Mouse (Mus musculus): ENCODE results near the gene Inpp5d. TPM values are rescaled to one million over a fixed set of nuclear protein-coding genes. Genes with fewer than 3 reads are reported as not detected.

The Inpp5d gene
- polyA plus RNA-seq, 1 experiment from 2014 or later = 5.6 TPM

- H3K4me1 ChIP-seq (ENCODE audit: control insufficient read depth, insufficient read depth, low read length) = no peaks in the 10 kb centered on the region
- no peak overlapping the region for H3K4me2 ChIP-seq (ENCODE audit: low read length)
- H3K4me3 ChIP-seq (ENCODE audit: low read depth, low read length) = no peak overlapping the region
- H3K27ac ChIP-seq (ENCODE audit: low read length) = no peak overlapping the region
- no peaks in the 10 kb centered on the region for H3K27me3 ChIP-seq (ENCODE audit: control insufficient read depth, insufficient read depth, low read depth, low read length)
- 93% methylated on average over 6 of the region's 6 CpGs for WGBS
- H3K9ac ChIP-seq (ENCODE audit: low read depth, low read length) = no peak overlapping the region
- H3K9me3 ChIP-seq (replicated peaks; ENCODE audit: control insufficient read depth, low read length, poor library complexity, severe bottlenecking) = no peaks in the 10 kb centered on the region
- no peaks in the 10 kb centered on the region for H3K36me3 ChIP-seq (ENCODE audit: control insufficient read depth, insufficient read depth, low read length)
- no peak for ATAC-seq
Observed at GRCm38 (mm10) chr1:87698010-87698409, 77.9 kb downstream of the Inpp5d start.

- Histone ChIP-seq H3K27me3 (ENCODE audit: control insufficient read depth, insufficient read depth, low read depth, low read length) (no peaks in the 10 kb centered on the region), H3K4me2 (ENCODE audit: low read length) (no peak overlapping the region), H3K9me3 (replicated peaks; ENCODE audit: control insufficient read depth, low read length, poor library complexity, severe bottlenecking) (no peaks in the 10 kb centered on the region), H3K27ac (ENCODE audit: low read length) (no peak overlapping the region), H3K4me1 (ENCODE audit: control insufficient read depth, insufficient read depth, low read length) (no peaks in the 10 kb centered on the region), H3K36me3 (ENCODE audit: control insufficient read depth, insufficient read depth, low read length) (no peaks in the 10 kb centered on the region), H3K9ac (ENCODE audit: low read depth, low read length) (no peak overlapping the region), H3K4me3 (ENCODE audit: low read depth, low read length) (no peak overlapping the region)
- WGBS = 71% methylated on average over 5 of the region's 5 CpGs
- ATAC-seq = no peak
Observed at GRCm38 (mm10) chr1:87699890-87700448, 79.9 kb downstream of the Inpp5d start.

- no peaks in the 10 kb centered on the region for H3K27me3 ChIP-seq (ENCODE audit: control insufficient read depth, insufficient read depth, low read depth, low read length)
- H3K9me3 ChIP-seq (replicated peaks; ENCODE audit: control insufficient read depth, low read length, poor library complexity, severe bottlenecking) = no peaks in the 10 kb centered on the region
- 87% methylated on average over 2 of the region's 2 CpGs for WGBS
- H3K4me1 ChIP-seq (ENCODE audit: control insufficient read depth, insufficient read depth, low read length) = no peaks in the 10 kb centered on the region
- H3K36me3 ChIP-seq (ENCODE audit: control insufficient read depth, insufficient read depth, low read length) = no peaks in the 10 kb centered on the region
- no peak overlapping the region for H3K4me3 ChIP-seq (ENCODE audit: low read depth, low read length)
- no peak overlapping the region for H3K9ac ChIP-seq (ENCODE audit: low read depth, low read length)
- no peak overlapping the region for H3K4me2 ChIP-seq (ENCODE audit: low read length)
- H3K27ac ChIP-seq (ENCODE audit: low read length) = no peak overlapping the region
- ATAC-seq = no peak
Observed at GRCm38 (mm10) chr1:87704230-87704629, 84.1 kb downstream of the Inpp5d start.

GRCm38 (mm10) chr1:87706361-87706760, 86.2 kb downstream of the Inpp5d start:
- Histone ChIP-seq H3K9me3 (replicated peaks; ENCODE audit: control insufficient read depth, low read length, poor library complexity, severe bottlenecking) (no peaks in the 10 kb centered on the region), H3K9ac (ENCODE audit: low read depth, low read length) (no peak overlapping the region), H3K27ac (ENCODE audit: low read length) (no peak overlapping the region), H3K4me2 (ENCODE audit: low read length) (no peak overlapping the region), H3K36me3 (ENCODE audit: control insufficient read depth, insufficient read depth, low read length) (no peaks in the 10 kb centered on the region), H3K4me3 (ENCODE audit: low read depth, low read length) (no peak overlapping the region), H3K4me1 (ENCODE audit: control insufficient read depth, insufficient read depth, low read length) (0 out of 2 replicates have a peak, but pooled peaks cover 6% of the 10 kb centered on the region), H3K27me3 (ENCODE audit: control insufficient read depth, insufficient read depth, low read depth, low read length) (no peaks in the 10 kb centered on the region)
- WGBS = 92% methylated on average over 3 of the region's 3 CpGs
- no peak for ATAC-seq

GRCm38 (mm10) chr1:87709020-87709419, 88.9 kb downstream of the Inpp5d start:
- Histone ChIP-seq H3K9me3 (replicated peaks; ENCODE audit: control insufficient read depth, low read length, poor library complexity, severe bottlenecking) (no peaks in the 10 kb centered on the region), H3K27me3 (ENCODE audit: control insufficient read depth, insufficient read depth, low read depth, low read length) (no peaks in the 10 kb centered on the region), H3K4me1 (ENCODE audit: control insufficient read depth, insufficient read depth, low read length) (0 out of 2 replicates have a peak, but pooled peaks cover 6% of the 10 kb centered on the region), H3K36me3 (ENCODE audit: control insufficient read depth, insufficient read depth, low read length) (no peaks in the 10 kb centered on the region), H3K4me3 (ENCODE audit: low read depth, low read length) (no peak overlapping the region), H3K4me2 (ENCODE audit: low read length) (no peak overlapping the region), H3K9ac (ENCODE audit: low read depth, low read length) (no peak overlapping the region), H3K27ac (ENCODE audit: low read length) (peak overlapping the region; percentile 72)
- WGBS = 24% methylated on average over 6 of the region's 6 CpGs
- ATAC-seq = peak; percentile 84

- 66% methylated on average over 7 of the region's 7 CpGs for WGBS
- ATAC-seq = peak; percentile 78
- peak overlapping the region; percentile 72 for H3K27ac ChIP-seq (ENCODE audit: low read length)
- no peak overlapping the region for H3K4me2 ChIP-seq (ENCODE audit: low read length)
- no peak overlapping the region for H3K9ac ChIP-seq (ENCODE audit: low read depth, low read length)
- no peak overlapping the region for H3K4me3 ChIP-seq (ENCODE audit: low read depth, low read length)
- no peaks in the 10 kb centered on the region for H3K9me3 ChIP-seq (replicated peaks; ENCODE audit: control insufficient read depth, low read length, poor library complexity, severe bottlenecking)
- H3K4me1 ChIP-seq (ENCODE audit: control insufficient read depth, insufficient read depth, low read length) = 0 out of 2 replicates have a peak, but pooled peaks cover 6% of the 10 kb centered on the region
- H3K27me3 ChIP-seq (ENCODE audit: control insufficient read depth, insufficient read depth, low read depth, low read length) = no peaks in the 10 kb centered on the region
- no peaks in the 10 kb centered on the region for H3K36me3 ChIP-seq (ENCODE audit: control insufficient read depth, insufficient read depth, low read length)
Observed at GRCm38 (mm10) chr1:87709661-87710270, 89.7 kb downstream of the Inpp5d start.

GRCm38 (mm10) chr1:87711938-87712613, 92.0 kb downstream of the Inpp5d start:
- Histone ChIP-seq H3K27ac (ENCODE audit: low read length) (no peak overlapping the region), H3K4me3 (ENCODE audit: low read depth, low read length) (no peak overlapping the region), H3K9me3 (replicated peaks; ENCODE audit: control insufficient read depth, low read length, poor library complexity, severe bottlenecking) (no peaks in the 10 kb centered on the region), H3K36me3 (ENCODE audit: control insufficient read depth, insufficient read depth, low read length) (no peaks in the 10 kb centered on the region), H3K27me3 (ENCODE audit: control insufficient read depth, insufficient read depth, low read depth, low read length) (no peaks in the 10 kb centered on the region), H3K9ac (ENCODE audit: low read depth, low read length) (no peak overlapping the region), H3K4me1 (ENCODE audit: control insufficient read depth, insufficient read depth, low read length) (0 out of 2 replicates have a peak, but pooled peaks cover 6% of the 10 kb centered on the region), H3K4me2 (ENCODE audit: low read length) (no peak overlapping the region)
- no peak for ATAC-seq
- 82% methylated on average over 10 of the region's 10 CpGs for WGBS

- H3K27ac ChIP-seq (ENCODE audit: low read length) = no peak overlapping the region
- no peak overlapping the region for H3K4me3 ChIP-seq (ENCODE audit: low read depth, low read length)
- H3K9ac ChIP-seq (ENCODE audit: low read depth, low read length) = no peak overlapping the region
- H3K9me3 ChIP-seq (replicated peaks; ENCODE audit: control insufficient read depth, low read length, poor library complexity, severe bottlenecking) = no peaks in the 10 kb centered on the region
- H3K4me2 ChIP-seq (ENCODE audit: low read length) = no peak overlapping the region
- ATAC-seq = no peak
- H3K4me1 ChIP-seq (ENCODE audit: control insufficient read depth, insufficient read depth, low read length) = 0 out of 2 replicates have a peak, but pooled peaks cover 6% of the 10 kb centered on the region
- 90% methylated on average over 1 of the region's 1 CpGs for whole genome bisulfite sequencing
- H3K36me3 ChIP-seq (ENCODE audit: control insufficient read depth, insufficient read depth, low read length) = no peaks in the 10 kb centered on the region
- no peaks in the 10 kb centered on the region for H3K27me3 ChIP-seq (ENCODE audit: control insufficient read depth, insufficient read depth, low read depth, low read length)
Observed at GRCm38 (mm10) chr1:87712614-87712971, 92.5 kb downstream of the Inpp5d start.

- WGBS = 35% methylated on average over 8 of the region's 8 CpGs
- no peaks in the 10 kb centered on the region for H3K4me1 ChIP-seq (ENCODE audit: control insufficient read depth, insufficient read depth, low read length)
- no peaks in the 10 kb centered on the region for H3K27me3 ChIP-seq (ENCODE audit: control insufficient read depth, insufficient read depth, low read depth, low read length)
- no peak overlapping the region for H3K4me3 ChIP-seq (ENCODE audit: low read depth, low read length)
- no peak overlapping the region for H3K9ac ChIP-seq (ENCODE audit: low read depth, low read length)
- H3K9me3 ChIP-seq (replicated peaks; ENCODE audit: control insufficient read depth, low read length, poor library complexity, severe bottlenecking) = no peaks in the 10 kb centered on the region
- ATAC-seq = peak; percentile 66; the same call in 1 of the 2 replicates
- no peak overlapping the region for H3K27ac ChIP-seq (ENCODE audit: low read length)
- H3K36me3 ChIP-seq (ENCODE audit: control insufficient read depth, insufficient read depth, low read length) = no peaks in the 10 kb centered on the region
- no peak overlapping the region for H3K4me2 ChIP-seq (ENCODE audit: low read length)
Observed at GRCm38 (mm10) chr1:87721382-87721781, 101.3 kb downstream of the Inpp5d start.
